Mouse (Mus musculus): ENCODE measurements around the gene Ttll2. TPM values are rescaled to one million over a fixed set of nuclear protein-coding genes. Genes with fewer than 3 reads are reported as not detected.
A peak's percentile ranks its signal among the peaks of the same experiment; 100 is the strongest.
"Not testable (repeated sequence)": the region's sequence is repeated elsewhere in the genome, so short reads cannot be mapped to it uniquely, and the experiment has no call there.

Ttll2 gene
- total RNA-seq (2022), result not detected

- not testable (repeated sequence) for DNase-seq (ENCODE audit: low spot score in 2 of 2)
These were observed at the start of gene Ttll2 for GRCm38 (mm10) chr17:7352596-7352995. Ttll2 (minus strand) TSS chr17:7352696.

DNA sequence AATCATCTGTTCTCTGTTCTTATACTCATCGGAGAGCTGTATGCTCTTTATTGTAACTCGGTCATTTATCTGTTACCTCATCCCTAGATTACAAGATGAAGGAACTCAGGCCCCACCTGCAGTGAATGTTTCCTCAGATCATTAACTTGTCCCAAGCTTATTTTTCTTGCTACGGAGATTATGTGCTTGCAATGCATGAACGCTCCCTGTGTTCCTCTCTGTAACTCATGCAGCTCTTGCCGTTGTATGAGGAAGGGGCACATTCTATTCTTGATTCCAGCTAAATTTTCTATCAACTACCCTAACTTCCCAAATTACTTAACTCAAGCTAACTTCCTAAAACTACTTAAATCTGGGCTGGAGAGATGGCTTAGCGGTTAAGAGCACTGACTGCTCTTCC is 47.3 kb upstream of the Ttll2 start:
- DNase-seq (ENCODE audit: low spot score in 2 of 2), result not testable (repeated sequence)

DNA sequence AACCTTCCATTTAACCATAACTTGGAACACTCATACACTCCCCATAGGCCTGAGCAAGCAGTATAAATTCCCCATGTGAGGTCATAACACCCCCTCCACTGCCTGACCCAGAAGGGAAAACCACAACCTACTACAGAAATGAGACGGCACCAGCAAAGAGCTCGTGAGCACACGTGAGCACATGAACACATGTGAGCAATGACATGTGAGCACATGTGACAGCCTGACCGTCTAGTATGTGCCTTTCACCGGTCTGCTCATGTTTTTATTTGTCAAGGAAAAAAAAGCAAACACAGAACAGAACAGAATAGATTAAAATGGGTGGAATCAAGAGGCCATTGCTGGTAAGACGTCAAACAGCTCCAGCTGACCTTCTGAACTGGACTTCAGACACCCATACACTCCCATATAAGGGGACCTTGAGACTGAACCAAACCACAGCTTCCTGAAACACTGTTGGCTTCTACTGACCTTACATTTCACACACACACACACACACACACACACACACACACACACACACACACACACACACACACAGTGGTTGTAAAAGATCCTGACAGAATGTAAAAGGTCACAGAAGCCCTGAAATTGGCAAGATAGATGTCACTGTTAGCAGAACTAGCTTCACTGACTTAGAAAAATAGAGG is 45.8 kb upstream of the Ttll2 start:
- DNase-seq (ENCODE audit: low spot score in 2 of 2), result not testable (repeated sequence)

DNA sequence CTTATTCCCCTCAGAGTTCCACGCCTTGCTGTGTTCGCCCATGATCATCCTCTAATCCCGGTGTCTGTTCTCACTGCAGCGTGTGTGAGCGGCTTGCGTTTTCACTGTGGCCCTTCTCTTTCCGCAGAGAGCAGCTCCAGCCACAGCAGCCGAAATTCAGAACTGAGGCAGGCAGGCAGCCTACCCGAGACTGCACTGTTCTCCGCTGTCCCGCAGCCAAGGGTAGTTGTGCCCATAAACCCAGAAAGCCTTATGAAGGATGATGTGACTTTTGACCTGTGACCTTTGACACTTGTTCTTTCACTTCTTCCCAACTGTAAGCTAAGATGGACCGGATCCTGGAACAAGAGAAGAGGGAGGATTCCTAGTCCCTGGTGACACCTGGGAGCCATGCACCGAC is 44.6 kb upstream of the Ttll2 start:
- not testable (repeated sequence) for DNase-seq (ENCODE audit: low spot score in 2 of 2)

DNA sequence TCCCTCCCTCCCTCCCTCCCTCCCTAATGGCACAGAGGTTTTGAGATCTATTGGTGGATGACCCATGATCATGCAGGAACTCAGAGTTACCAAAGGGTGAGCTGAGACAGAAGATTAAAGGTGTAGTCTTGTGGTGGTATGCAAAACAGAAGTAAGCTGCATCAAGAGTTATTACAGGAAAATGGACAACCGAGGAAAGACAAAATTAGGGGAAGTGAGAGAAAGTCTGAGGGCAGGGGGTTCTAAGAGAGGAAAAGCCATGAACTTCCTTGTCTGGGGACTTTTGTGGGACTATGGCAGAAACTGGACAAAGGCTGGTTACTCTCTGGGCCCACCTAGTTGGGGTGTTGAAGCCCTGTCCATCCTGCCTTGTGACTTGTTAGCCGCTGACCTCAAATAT is 43.8 kb upstream of the Ttll2 start:
- not testable (repeated sequence) for DNase-seq (ENCODE audit: low spot score in 2 of 2)

- DNase-seq (ENCODE audit: low spot score in 2 of 2), result not testable (repeated sequence)
These were observed 43.2 kb upstream of the Ttll2 start for GRCm38 (mm10) chr17:7395671-7396070.

DNA sequence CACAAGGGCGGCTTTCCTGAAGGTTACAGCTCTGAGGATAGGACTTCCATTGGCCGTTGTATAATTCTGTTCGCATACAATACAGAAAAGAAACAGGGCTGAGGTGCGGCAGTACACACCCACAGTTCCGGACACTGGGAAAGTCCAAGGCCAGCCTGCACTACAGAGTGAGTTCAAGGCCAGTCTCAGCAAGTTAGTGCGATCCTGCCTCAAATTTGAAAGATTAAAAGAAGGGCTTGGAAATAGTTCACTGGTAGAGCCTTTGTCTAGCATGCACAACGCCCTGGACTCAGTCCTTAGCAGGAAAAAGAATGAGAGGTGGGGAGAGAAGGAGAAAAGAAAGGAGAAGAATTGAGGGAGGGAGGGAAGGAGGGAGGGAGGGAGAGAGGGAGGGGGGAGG is 42.6 kb upstream of the Ttll2 start:
- DNase-seq (ENCODE audit: low spot score in 2 of 2), result not testable (repeated sequence)

- DNase-seq (ENCODE audit: low spot score in 2 of 2), result peak in 1 of 2 experiments; percentile 45
These were observed 37.4 kb upstream of the Ttll2 start for GRCm38 (mm10) chr17:7389898-7390297.

GRCm38 (mm10) chr17:7388958-7389356 is 36.5 kb upstream of the Ttll2 start:
- DNase-seq (ENCODE audit: low spot score in 2 of 2), result not testable (repeated sequence)

- DNase-seq (ENCODE audit: low spot score in 2 of 2), result not testable (repeated sequence)
These were observed 36.0 kb upstream of the Ttll2 start for GRCm38 (mm10) chr17:7388341-7388957.

DNA sequence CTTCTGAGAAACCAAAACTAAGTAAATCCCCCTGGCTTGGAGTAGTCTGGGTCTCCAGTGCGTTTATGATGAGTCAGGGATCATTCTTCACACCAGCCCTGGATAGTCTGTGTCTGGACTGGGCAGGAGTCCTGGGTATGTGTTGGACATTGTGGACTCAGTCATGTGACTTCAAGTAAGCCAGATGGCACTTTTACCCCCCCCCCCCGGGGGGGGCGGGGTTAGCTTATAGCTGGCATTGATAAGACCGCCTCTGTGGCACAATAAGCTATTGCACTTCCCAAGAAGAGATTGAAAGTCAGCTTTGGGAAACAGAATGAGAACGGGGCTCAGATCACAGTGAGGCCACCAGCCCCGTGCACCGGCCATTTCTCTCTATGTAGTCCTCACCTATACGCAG is 33.5 kb upstream of the Ttll2 start:
- DNase-seq (ENCODE audit: low spot score in 2 of 2), result not testable (repeated sequence)

DNA sequence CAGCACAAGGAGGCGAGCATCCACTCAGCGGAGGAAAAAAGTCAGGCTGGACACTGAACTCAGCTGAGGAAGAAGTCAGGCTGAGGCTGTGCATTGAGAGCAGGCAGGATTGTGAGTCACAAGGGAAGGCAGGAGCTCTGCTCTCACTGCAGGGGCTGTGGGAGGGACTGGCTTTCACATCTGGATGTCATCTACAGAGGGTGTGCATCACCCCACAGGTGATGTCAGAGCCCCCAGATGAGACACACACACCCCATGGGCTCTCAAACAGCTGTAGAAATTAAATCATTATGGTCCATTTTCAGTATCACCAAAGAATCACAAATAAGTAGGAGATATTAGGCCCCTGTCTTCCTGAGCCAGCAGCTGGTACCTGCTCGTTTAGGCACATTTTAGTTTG is 32.9 kb upstream of the Ttll2 start, which contains the start of gene Unc93a2:
TSS of gene Unc93a2 (minus strand) at position 101 of the 400 bp plus-strand sequence.
- not testable (repeated sequence) for DNase-seq (ENCODE audit: low spot score in 2 of 2)

GRCm38 (mm10) chr17:7383167-7384143 is 31.0 kb upstream of the Ttll2 start:
- DNase-seq (ENCODE audit: low spot score in 2 of 2), result not testable (repeated sequence)

GRCm38 (mm10) chr17:7382711-7383110 is 30.2 kb upstream of the Ttll2 start:
- DNase-seq (ENCODE audit: low spot score in 2 of 2), result not testable (repeated sequence)

DNA sequence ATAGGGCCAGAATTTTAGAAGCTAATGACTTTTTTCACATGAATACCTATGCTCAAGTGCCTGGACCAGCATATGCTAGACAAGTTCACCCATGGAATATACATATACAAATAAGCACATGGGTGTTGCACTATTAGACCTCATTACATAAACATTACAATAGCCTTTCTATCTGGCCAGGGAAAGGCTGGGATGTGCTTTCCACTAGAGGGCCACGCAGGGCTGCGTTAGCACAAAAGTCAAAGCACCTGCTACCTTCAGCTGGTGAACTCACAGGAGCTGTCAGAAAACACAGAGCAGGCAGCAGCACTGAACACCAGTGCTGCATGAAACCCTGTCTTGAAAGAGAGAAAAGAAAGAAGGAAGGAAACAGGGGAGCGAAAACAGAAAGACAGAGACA is 25.4 kb upstream of the Ttll2 start:
- not testable (repeated sequence) for DNase-seq (ENCODE audit: low spot score in 2 of 2)

GRCm38 (mm10) chr17:7376951-7377700 is 24.6 kb upstream of the Ttll2 start:
- DNase-seq (ENCODE audit: low spot score in 2 of 2), result not testable (repeated sequence)

DNA sequence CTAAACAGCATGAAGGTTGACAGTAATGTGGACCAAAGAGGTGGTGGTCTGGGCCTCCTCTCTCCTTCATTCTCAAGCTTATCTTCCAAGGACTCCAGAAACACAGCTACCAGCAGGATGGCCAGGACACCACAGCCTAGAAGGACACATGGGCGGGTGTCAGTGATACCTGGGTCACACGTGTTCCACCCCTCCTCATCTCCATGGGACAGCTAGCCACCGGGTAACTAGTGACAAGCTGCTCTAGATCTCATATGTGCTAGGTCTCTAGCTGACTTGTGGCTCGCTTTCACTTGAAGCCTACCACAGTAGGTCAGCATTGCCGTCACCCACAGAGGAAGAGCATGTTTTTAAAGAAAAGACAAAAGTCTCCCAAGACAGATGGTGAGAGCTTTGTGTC is 19.4 kb upstream of the Ttll2 start, which contains the start of gene Gm49630:
TSS of gene Gm49630 (minus strand) at position 101 of the 400 bp plus-strand sequence.
- not testable (repeated sequence) for DNase-seq (ENCODE audit: low spot score in 2 of 2)

DNA sequence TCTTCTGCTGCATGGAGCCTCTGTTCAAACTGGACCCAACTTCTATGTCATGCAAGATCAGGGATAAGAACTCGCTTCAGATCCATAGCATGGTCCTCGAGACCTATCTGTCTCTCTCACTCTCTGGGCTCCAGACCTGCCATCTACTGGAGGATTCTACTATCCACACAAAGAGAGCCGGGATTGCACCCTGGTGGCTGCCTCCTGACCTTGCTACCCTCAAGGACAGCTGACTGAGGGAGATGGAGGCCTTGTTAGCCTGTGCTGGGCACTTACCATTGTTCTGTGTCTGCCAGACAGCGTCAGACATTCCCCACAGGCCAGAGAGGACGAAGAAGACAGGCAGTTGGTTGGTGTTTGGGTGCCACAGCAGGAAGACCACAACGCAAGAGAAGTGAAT is 16.9 kb upstream of the Ttll2 start:
- DNase-seq (ENCODE audit: low spot score in 2 of 2), result not testable (repeated sequence)

- not testable (repeated sequence) for DNase-seq (ENCODE audit: low spot score in 2 of 2)
These were observed 14.3 kb upstream of the Ttll2 start for GRCm38 (mm10) chr17:7366676-7367374.

GRCm38 (mm10) chr17:7366265-7366664 is 13.8 kb upstream of the Ttll2 start:
- not testable (repeated sequence) for DNase-seq (ENCODE audit: low spot score in 2 of 2)
